Comparison of ENCODE assay signal across 14 mouse cellular contexts in genomic region chr11:100513716-100514115, GRCm38 (mm10). TPM values are rescaled to one million over a fixed set of nuclear protein-coding genes. Genes with fewer than 3 reads are reported as not detected.
A peak's percentile ranks its signal among the peaks of the same experiment; 100 is the strongest.
DNase-seq lines count a peak whose midpoint lies in the region.
"Had no signal": no experiment of that assay in that cellular context is flagged by ENCODE, and none has a peak within 500 bp of the region (broad histone marks: within the 10 kb centered on the region; RNA-seq: fewer than 3 reads in every experiment).

No protein-coding gene starts in this region.

- peak; percentile 70 for DNase-seq in ovary, adult 18-20 months (ENCODE audit: low spot score)
- no peak for DNase-seq in ovary, postnatal 10 days (ENCODE audit: low spot score)
- DNase-seq in adrenal gland, adult 2 months: peak; percentile 88
- DNase-seq in adrenal gland, postnatal 10 days: peak; percentile 75
- DNase-seq in adrenal gland, postnatal 36 days: peak; percentile 80 to 85
- no peak for DNase-seq in lung, postnatal 36 days
- DNase-seq in retina, postnatal 1 day: no peak
- DNase-seq: B cell, adult 2 months; cerebellum, adult 11-12 months; cerebellum, adult 8-10 months; cerebellum, postnatal 10 days; gastrocnemius, postnatal 10 days; gastrocnemius, postnatal 36 days had no signal

RNA-seq across cellular contexts. Expression of gene Acly, which starts 14.1 kb away (rescaled TPM):
- 1,000 to 10,000 TPM; 1,249 to 2,157 TPM for total RNA-seq in adrenal gland, adult 2 months (2021)
- 567 and 624 TPM in 2 replicates for polyA plus RNA-seq in adrenal gland, adult 2 months (2012; rRNA removed)
- total RNA-seq in adrenal gland, postnatal 10 days (2021): 100 to 1,000 TPM; 380 to 552 TPM
- 1,000 to 10,000 TPM; 1,688 to 2,194 TPM for total RNA-seq in adrenal gland, postnatal 36 days (2021)

RNA-seq across cellular contexts. Expression of gene Ttc25, which starts 31.7 kb away (rescaled TPM):
- 10 to 100 TPM in 1 of 2 experiments, 1 to 10 TPM in 1; 3.5 to 11.4 TPM for total RNA-seq in adrenal gland, adult 2 months (2021)
- polyA plus RNA-seq in adrenal gland, adult 2 months (2012; rRNA removed): 1.3 and 1.6 TPM in 2 replicates
- total RNA-seq in adrenal gland, postnatal 10 days (2021): 1 to 10 TPM; 1.4 to 1.6 TPM
- total RNA-seq in adrenal gland, postnatal 36 days (2021): 1 to 10 TPM; 5.6 to 7.7 TPM
- total RNA-seq: hematopoietic stem cell, adult 5-6 weeks had no signal

RNA-seq across cellular contexts. Expression of gene Klhl11, which starts 41.2 kb away (rescaled TPM):
- 10 to 100 TPM; 47.4 to 47.5 TPM for total RNA-seq in adrenal gland, adult 2 months (2021)
- polyA plus RNA-seq in adrenal gland, adult 2 months (2012; rRNA removed): 14.2 and 16.8 TPM in 2 replicates
- total RNA-seq in adrenal gland, postnatal 10 days (2021): 10 to 100 TPM; 35.0 to 36.3 TPM
- 10 to 100 TPM; 56.2 to 58.2 TPM for total RNA-seq in adrenal gland, postnatal 36 days (2021)

Comparison
In these comparisons a context has a peak if more than half of its experiments do, and no peak if none do; other contexts are left out.
1. DNase-seq: peak in ovary, adult 18-20 months (single experiment), adrenal gland, adult 2 months (single experiment), adrenal gland, postnatal 10 days (single experiment) and adrenal gland, postnatal 36 days (2 of 2); none in ovary, postnatal 10 days (single experiment), lung, postnatal 36 days (single experiment) and retina, postnatal 1 day (single experiment).